Mouse (Mus musculus) brain, embryonic 18.5 days (tissue): ENCODE measurements around the gene Trim56.

Experiments
- DNase-seq: peaks from one replicate; pipeline ENCODE4 v3.0.0-alpha.2; 2012; ENCODE audit warnings: low read depth, low spot score

Trim56 gene

GRCm38 (mm10) chr5:137075726-137076125, 40.3 kb downstream of the Trim56 start:
- no peak for DNase-seq

- no peak for DNase-seq
These were observed 41.8 kb downstream of the Trim56 start for GRCm38 (mm10) chr5:137074191-137074651.

GRCm38 (mm10) chr5:137073141-137073540, 42.9 kb downstream of the Trim56 start:
- no peak for DNase-seq

GRCm38 (mm10) chr5:137072079-137072960, 43.7 kb downstream of the Trim56 start, which contains the start of gene Serpine1:
Gene Serpine1 (minus strand): TSS chr5:137072268.
- DNase-seq: no peak

- DNase-seq: no peak
These were observed 45.0 kb downstream of the Trim56 start for GRCm38 (mm10) chr5:137070881-137071605.

- no peak for DNase-seq
These were observed 47.3 kb downstream of the Trim56 start for GRCm38 (mm10) chr5:137068711-137069110.

- no peak for DNase-seq
These were observed 50.1 kb downstream of the Trim56 start for GRCm38 (mm10) chr5:137065923-137066322.

GRCm38 (mm10) chr5:137065454-137065853, 50.6 kb downstream of the Trim56 start:
- no peak for DNase-seq

- no peak for DNase-seq
These were observed 53.4 kb downstream of the Trim56 start for GRCm38 (mm10) chr5:137062601-137063000.

- DNase-seq: no peak
These were observed 54.1 kb downstream of the Trim56 start for GRCm38 (mm10) chr5:137061809-137062481.
